Mouse (Mus musculus): ENCODE measurements around the gene Lhx6. TPM values are rescaled to one million over a fixed set of nuclear protein-coding genes. Genes with fewer than 3 reads are reported as not detected.

Lhx6 gene
- polyA plus RNA-seq, 1 experiment from 2014 or later = 1.4 TPM

DNA sequence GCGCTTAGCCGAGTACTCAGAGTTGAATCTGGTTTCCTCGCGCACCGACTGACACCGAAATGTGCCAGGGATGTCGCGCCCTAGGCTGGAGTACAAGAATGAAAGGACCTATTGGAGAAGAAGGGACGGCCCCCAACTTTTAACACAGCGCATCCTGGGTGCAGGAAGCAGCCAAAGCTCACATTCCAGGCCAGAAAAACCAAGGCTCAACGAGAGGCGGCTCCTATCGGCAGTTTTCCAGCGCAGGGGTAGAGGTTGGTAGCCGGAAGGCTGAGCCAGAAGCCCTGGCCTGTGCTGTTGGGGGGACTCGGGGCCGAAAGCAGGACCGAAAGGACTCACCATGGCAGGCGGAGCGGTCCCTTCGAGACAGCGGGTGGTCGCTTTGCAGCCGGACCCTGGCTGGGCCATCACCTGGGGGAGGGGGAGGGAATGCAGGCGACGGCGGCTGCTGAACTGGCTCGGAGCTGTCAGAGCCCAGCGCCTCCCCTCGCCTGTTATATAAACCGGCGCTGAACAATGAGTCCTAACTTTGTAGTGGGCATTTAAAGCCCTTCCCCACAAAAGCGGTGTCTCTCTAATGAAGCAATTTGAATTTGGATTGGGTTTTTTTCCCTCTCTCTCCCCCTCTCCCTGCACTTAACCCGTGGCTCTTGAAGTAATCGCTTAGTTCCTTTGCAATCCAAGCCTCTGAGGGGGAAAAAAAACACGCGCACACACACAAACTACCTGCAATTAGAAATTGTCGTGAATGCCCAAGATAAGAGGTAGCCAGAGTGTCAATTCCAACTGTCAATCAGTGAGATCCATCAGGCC lies 1.4 kb downstream of the Lhx6 start:
- no peak overlapping the region for H3K27ac ChIP-seq
- H3K9ac ChIP-seq = no peak overlapping the region
- under 1% methylated on average over 38 of the region's 38 CpGs for WGBS
- peaks cover 99% of the 10 kb centered on the region for H3K27me3 ChIP-seq
- H3K4me1 ChIP-seq = peaks cover 33% of the 10 kb centered on the region
- H3K4me3 ChIP-seq = peak overlapping the region; percentile 19
- H3K4me2 ChIP-seq (replicated peaks) = peak overlapping the region; percentile 35
- ATAC-seq (ENCODE audit: low FRiP score) = no peak
- H3K9me3 ChIP-seq (replicated peaks) = no peaks in the 10 kb centered on the region
- no peaks in the 10 kb centered on the region for H3K36me3 ChIP-seq

DNA sequence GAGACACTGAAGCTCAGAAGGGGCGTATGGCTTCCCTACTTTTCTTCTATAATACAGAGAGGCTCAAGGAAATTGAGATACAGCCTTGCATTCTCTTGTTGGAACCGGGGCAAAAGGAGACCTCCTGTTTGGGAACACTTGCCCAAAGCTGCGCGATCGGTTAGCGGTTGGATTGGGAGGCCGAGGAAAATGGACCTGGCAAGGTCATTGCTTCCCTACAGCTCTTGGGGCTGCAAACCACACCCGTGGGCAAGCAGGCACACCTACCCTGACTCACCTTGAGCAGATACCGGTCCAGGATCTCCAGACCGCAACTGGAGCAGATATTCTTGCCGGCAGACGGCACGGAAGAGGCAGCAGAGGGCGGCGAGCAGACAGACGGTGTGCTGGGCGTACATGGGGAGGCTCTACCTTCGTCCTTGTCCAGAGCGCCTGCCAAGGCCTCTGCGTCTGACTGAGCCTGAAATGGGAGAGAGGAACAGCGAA lies 2.1 kb downstream of the Lhx6 start:
- Histone ChIP-seq H3K36me3 (no peaks in the 10 kb centered on the region), H3K27ac (no peak overlapping the region), H3K4me1 (peaks cover 33% of the 10 kb centered on the region), H3K27me3 (peaks cover 99% of the 10 kb centered on the region), H3K9ac (no peak overlapping the region), H3K4me3 (peak overlapping the region; percentile 19), H3K9me3 (replicated peaks) (no peaks in the 10 kb centered on the region), H3K4me2 (replicated peaks) (peak overlapping the region; percentile 35)
- WGBS = 2% methylated on average over 21 of the region's 21 CpGs
- ATAC-seq (ENCODE audit: low FRiP score) = no peak

DNA sequence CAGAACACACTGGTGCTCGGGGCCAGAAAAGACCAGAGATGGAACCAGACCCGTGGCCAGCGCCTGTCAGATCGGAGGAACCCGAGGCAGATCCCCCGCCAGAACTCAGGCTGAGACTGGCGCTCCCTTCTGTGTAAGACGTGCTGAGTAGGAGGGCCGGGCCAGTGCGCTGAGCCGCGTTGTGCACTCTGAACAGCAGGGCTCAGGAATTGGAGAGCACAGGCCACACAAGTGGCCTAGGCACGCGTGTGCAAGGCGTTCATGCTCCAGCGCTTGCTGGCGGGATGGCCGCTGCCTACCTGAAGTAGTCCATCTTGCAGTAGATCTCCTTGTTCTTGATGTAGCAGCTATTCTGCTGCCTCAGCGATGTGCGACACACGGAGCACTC lies 2.7 kb downstream of the Lhx6 start:
- H3K4me2 ChIP-seq (replicated peaks) = peak overlapping the region; percentile 35
- peak overlapping the region; percentile 19 for H3K4me3 ChIP-seq
- no peaks in the 10 kb centered on the region for H3K36me3 ChIP-seq
- H3K27ac ChIP-seq = no peak overlapping the region
- H3K27me3 ChIP-seq = peaks cover 99% of the 10 kb centered on the region
- 1% methylated on average over 21 of the region's 21 CpGs for WGBS
- H3K4me1 ChIP-seq = peaks cover 33% of the 10 kb centered on the region
- no peak overlapping the region for H3K9ac ChIP-seq
- ATAC-seq (ENCODE audit: low FRiP score) = no peak; the same call in 1 of the 2 replicates
- H3K9me3 ChIP-seq (replicated peaks) = no peaks in the 10 kb centered on the region

DNA sequence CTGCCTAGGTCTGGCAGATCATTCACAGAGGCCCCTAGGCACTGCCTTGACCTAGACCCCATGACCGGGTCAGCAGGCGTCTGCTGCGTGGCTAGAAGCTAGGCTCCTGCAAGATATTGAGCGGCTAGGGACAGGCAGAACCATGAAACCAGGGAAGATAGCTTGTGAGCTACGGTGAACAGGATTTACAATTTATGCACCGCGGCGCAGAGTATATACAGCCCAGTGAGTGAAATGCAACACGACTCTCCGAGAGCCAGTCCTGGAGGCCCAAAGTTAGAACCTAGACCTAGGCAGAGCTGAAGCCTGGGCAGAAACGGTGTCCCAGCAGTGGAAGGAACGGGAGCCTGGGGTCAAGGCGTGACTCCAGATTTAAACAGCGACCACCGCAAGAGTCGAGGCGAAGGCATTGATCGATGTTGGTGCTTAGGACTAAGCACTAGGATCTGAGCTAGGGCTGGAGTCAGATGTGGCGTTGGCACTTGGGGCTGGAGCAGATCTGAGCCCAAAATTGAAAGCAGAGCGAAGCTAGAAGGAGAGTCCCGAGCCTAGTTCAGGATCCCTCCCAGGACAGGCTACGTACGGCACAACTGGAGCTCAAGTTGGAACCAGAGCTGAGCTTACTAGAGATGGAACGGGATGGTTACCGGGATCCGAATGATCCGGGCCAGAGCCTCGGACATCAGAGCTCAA lies 3.2 kb downstream of the Lhx6 start:
- peaks cover 33% of the 10 kb centered on the region for H3K4me1 ChIP-seq
- no peak for ATAC-seq (ENCODE audit: low FRiP score)
- 3% methylated on average over 28 of the region's 28 CpGs for WGBS
- H3K27ac ChIP-seq = no peak overlapping the region
- H3K9ac ChIP-seq = no peak overlapping the region
- peaks cover 99% of the 10 kb centered on the region for H3K27me3 ChIP-seq
- peak overlapping the region; percentile 19; the same call in 1 of the 2 replicates for H3K4me3 ChIP-seq
- H3K36me3 ChIP-seq = no peaks in the 10 kb centered on the region
- no peaks in the 10 kb centered on the region for H3K9me3 ChIP-seq (replicated peaks)
- H3K4me2 ChIP-seq (replicated peaks) = peak overlapping the region; percentile 35

DNA sequence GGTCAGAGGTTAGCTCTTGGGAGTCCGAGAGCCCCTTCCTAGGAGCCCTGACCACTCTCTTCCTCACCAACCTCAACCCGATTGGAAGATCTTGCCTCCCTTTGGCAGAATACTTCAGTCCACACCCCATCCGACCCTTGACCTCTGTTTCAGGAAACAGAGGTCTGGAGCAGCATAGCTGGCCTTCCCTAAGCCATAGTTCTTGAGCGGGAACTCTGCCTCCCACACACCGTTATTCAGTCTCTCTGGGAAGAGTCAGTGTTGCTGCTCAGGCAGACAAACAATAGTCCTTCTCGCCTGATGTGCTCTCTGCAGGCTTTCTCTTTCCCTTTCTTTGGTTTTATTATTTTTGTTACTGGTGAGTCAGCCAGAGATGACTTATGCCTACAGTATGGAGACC lies 5.5 kb downstream of the Lhx6 start:
- Histone ChIP-seq H3K27ac (no peak overlapping the region), H3K36me3 (no peaks in the 10 kb centered on the region), H3K4me1 (peaks cover 26% of the 10 kb centered on the region), H3K27me3 (peaks cover 99% of the 10 kb centered on the region), H3K9ac (no peak overlapping the region), H3K4me2 (replicated peaks) (no peak overlapping the region), H3K9me3 (replicated peaks) (no peaks in the 10 kb centered on the region), H3K4me3 (no peak overlapping the region)
- WGBS = 5% methylated on average over 6 of the region's 6 CpGs
- ATAC-seq (ENCODE audit: low FRiP score) = no peak

DNA sequence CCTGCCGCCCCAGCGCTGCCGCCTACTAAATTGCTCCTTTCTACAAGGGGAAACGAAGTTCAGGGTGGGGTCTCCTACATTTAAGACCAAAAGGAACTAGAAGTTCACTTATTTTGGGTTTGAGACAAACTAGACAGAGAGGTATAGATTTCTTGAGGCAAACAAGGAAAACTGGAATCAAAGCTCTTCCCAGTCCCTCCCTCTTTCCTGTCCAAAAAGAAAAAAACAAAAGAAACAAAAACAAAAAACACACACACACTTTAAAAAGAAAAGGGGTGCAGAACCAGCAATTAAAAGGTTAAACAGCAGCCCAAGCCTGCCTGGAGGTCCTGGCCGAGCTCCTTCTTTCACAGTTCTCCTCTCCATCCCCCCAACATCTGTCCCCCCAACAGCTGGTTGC lies 7.2 kb downstream of the Lhx6 start:
- 3% methylated on average over 5 of the region's 5 CpGs for WGBS

DNA sequence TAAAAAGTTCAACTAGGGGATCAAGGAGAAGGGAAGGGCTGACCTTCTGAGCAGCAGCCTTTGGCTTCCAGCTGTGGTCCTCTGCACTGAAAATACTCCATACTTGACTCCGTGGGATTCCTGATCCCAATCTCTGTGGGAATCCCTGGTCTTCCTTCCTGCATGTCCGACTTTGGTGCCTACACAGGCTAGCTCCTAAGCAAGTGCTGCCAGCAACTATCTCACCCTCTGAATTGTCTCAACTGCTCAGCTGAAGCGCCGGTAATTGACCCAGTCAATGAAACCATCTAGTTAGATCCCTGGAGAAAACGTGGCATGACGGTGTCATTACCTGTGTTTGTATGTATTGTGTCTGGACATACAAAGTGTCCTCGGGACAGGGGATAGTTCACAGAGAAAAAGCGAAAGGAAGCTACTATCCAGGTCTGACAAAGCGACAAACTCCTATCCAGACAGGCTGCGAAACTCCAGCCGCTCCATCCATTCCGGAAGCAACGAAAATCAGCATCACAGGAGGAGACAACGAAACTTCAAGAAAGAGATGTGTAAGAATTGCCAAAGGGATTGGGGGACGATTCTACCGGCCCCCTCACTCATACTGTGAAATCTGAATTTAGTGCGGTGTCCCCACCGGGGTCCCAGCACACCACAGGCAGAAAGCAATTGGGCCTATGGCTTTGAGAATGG lies 7.9 kb downstream of the Lhx6 start:
- no peak for ATAC-seq (ENCODE audit: low FRiP score)
- H3K4me3 ChIP-seq = no peak overlapping the region
- WGBS = 1% methylated on average over 18 of the region's 18 CpGs
- no peak overlapping the region for H3K4me2 ChIP-seq (replicated peaks)
- H3K9ac ChIP-seq = no peak overlapping the region
- peaks cover 100% of the 10 kb centered on the region for H3K27me3 ChIP-seq
- no peaks in the 10 kb centered on the region for H3K9me3 ChIP-seq (replicated peaks)
- H3K36me3 ChIP-seq = no peaks in the 10 kb centered on the region
- peaks cover 1% of the 10 kb centered on the region for H3K4me1 ChIP-seq
- no peak overlapping the region for H3K27ac ChIP-seq

More for the DNA sequence above, 7.2 kb downstream of the Lhx6 start:
- H3K27ac ChIP-seq = no peak overlapping the region
- H3K9me3 ChIP-seq (replicated peaks) = no peaks in the 10 kb centered on the region
- no peak overlapping the region for H3K9ac ChIP-seq
- ATAC-seq (ENCODE audit: low FRiP score) = no peak
- H3K27me3 ChIP-seq = peaks cover 100% of the 10 kb centered on the region
- H3K4me2 ChIP-seq (replicated peaks) = no peak overlapping the region
- H3K4me1 ChIP-seq = peaks cover 9% of the 10 kb centered on the region
- H3K4me3 ChIP-seq = no peak overlapping the region
- no peaks in the 10 kb centered on the region for H3K36me3 ChIP-seq

DNA sequence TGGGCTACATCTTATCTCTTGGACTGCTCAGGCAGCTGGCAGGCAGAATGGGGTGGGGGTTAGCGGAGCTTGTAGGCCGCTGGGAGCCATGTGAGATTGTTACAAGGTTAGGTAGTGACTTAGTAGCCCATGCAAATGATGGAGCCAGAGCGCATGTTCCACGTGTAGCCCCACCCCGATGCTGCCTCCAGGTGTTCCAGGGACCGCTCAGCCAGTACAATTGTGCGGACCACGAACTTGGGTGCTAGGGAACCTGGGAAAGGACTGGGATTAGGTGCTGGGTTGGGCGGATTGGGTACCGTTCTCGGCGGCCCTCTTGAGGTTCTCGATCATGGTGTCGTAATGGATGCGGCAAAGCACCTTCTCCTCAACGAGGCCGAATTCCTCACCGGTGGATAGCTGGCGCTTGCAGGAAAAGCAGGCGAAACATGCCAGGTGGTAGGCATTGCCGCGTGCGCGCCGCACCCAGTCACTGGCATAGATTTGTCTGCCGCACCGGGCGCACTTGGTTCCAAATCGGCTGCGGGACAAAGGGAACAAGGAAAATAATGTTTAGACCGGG lies 11.2 kb downstream of the Lhx6 start:
- Histone ChIP-seq H3K27me3 (peaks cover 100% of the 10 kb centered on the region), H3K4me1 (peaks cover 13% of the 10 kb centered on the region), H3K9me3 (replicated peaks) (no peaks in the 10 kb centered on the region), H3K27ac (no peak overlapping the region), H3K36me3 (no peaks in the 10 kb centered on the region), H3K4me3 (no peak overlapping the region), H3K9ac (no peak overlapping the region), H3K4me2 (replicated peaks) (no peak overlapping the region)
- WGBS = 2% methylated on average over 31 of the region's 31 CpGs
- no peak for ATAC-seq (ENCODE audit: low FRiP score)

DNA sequence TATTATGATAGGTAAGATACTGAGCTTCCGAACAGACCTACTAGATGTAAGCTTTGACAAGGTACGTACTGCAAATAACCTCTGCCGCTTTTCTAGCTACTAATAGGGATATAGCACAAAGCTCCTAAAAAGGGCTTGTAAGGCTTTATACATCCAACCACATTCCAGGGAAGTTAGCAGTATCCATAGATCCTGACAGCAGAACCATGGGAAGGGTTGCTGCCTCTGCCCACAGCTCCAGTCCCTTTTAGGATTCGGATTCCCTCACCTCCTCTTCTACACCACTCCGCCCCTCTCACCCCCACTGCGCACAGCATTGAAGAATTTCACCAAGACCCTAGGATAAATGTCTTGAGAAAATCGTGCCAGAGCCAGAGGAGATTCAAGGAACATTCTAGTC lies 11.9 kb downstream of the Lhx6 start:
- Histone ChIP-seq H3K4me2 (replicated peaks) (no peak overlapping the region), H3K4me1 (peaks cover 13% of the 10 kb centered on the region), H3K27me3 (peaks cover 100% of the 10 kb centered on the region), H3K9ac (no peak overlapping the region), H3K4me3 (no peak overlapping the region), H3K27ac (no peak overlapping the region), H3K36me3 (no peaks in the 10 kb centered on the region), H3K9me3 (replicated peaks) (no peaks in the 10 kb centered on the region)
- no peak for ATAC-seq (ENCODE audit: low FRiP score)
- 16% methylated on average over 7 of the region's 7 CpGs for WGBS

DNA sequence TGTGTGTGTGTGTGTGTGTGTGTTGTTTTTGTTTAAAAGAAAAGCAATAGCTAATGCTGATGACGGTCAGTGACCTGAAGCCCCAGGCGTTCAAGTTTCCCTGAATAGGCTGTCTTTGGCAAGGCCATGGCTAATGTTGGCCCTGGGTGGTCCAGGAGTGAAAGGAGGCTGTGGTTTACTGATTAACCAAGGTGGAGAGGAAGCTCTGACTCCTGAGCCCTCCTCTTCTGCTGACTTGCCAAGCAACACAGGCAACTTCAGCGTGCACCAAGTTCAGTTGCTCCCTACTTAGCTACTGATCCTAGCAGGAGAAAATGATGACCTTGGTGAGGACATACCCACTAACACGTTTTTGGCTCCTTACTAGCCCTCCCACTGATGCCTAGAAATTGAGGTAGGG lies 12.5 kb downstream of the Lhx6 start:
- no peak for ATAC-seq (ENCODE audit: low FRiP score)
- WGBS = 4% methylated on average over 4 of the region's 4 CpGs
- H3K4me2 ChIP-seq (replicated peaks) = no peak overlapping the region
- peaks cover 99% of the 10 kb centered on the region for H3K27me3 ChIP-seq
- H3K9ac ChIP-seq = no peak overlapping the region
- no peaks in the 10 kb centered on the region for H3K9me3 ChIP-seq (replicated peaks)
- H3K4me3 ChIP-seq = no peak overlapping the region
- H3K27ac ChIP-seq = no peak overlapping the region
- no peaks in the 10 kb centered on the region for H3K36me3 ChIP-seq
- peaks cover 13% of the 10 kb centered on the region for H3K4me1 ChIP-seq

DNA sequence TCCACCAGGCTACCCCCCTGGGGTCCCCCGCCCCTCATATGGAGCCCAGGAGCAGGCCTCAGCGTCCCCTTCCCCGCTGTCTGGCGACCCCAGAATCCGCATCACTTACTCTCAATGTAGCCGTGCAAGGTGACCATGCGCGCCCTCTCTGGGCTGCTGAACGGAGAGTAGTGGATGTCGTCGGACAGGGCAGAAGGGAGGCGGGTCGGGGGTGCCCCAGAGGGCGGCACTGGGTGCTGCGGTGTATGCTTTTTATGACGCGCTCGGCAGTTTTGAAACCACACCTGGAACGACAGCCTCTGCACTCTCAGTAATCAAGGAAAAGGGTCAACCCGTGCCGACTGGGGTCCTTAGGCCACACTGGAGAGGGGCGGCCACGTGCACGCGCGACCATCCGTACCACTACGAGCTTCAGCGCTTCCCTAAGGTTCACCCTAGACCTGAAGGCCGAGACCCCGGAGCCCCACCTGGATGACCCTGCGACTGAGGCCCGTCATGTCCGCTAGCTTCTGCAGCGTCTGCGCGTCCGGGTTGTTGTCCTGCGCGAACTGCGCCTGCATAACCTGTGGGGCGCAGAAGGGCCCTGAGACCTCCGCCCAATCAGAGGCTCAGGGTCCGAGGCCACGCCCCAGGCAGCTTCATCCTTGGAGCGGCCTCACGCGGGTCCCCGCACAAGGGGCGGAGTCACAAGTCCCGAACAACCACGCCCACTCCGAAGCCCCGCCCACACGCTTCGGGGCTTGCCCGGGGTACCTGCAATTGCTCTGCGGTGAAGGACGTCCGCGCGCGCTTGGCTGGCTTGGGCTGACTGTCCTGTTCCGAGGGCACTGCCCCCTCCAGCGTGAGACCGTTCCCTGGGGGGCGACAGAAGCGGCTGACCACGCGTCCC lies 14.1 kb downstream of the Lhx6 start:
- ATAC-seq (ENCODE audit: low FRiP score) = peak; percentile 83
- Histone ChIP-seq H3K4me3 (peak overlapping the region; percentile 37), H3K4me2 (replicated peaks) (peak overlapping the region; percentile 70), H3K36me3 (no peaks in the 10 kb centered on the region), H3K9me3 (replicated peaks) (no peaks in the 10 kb centered on the region), H3K27me3 (peaks cover 97% of the 10 kb centered on the region), H3K9ac (peak overlapping the region; percentile 49; the same call in 1 of the 2 replicates), H3K4me1 (peaks cover 13% of the 10 kb centered on the region), H3K27ac (no peak overlapping the region)
- under 1% methylated on average over 70 of the region's 70 CpGs for WGBS
